Mouse (Mus musculus): ENCODE results near the gene Lrrfip2. TPM values are rescaled to one million over a fixed set of nuclear protein-coding genes. Genes with fewer than 3 reads are reported as not detected.

The Lrrfip2 gene
- total RNA-seq, 2 experiments from 2014 or later = 60.2 to 63.7 TPM

DNA sequence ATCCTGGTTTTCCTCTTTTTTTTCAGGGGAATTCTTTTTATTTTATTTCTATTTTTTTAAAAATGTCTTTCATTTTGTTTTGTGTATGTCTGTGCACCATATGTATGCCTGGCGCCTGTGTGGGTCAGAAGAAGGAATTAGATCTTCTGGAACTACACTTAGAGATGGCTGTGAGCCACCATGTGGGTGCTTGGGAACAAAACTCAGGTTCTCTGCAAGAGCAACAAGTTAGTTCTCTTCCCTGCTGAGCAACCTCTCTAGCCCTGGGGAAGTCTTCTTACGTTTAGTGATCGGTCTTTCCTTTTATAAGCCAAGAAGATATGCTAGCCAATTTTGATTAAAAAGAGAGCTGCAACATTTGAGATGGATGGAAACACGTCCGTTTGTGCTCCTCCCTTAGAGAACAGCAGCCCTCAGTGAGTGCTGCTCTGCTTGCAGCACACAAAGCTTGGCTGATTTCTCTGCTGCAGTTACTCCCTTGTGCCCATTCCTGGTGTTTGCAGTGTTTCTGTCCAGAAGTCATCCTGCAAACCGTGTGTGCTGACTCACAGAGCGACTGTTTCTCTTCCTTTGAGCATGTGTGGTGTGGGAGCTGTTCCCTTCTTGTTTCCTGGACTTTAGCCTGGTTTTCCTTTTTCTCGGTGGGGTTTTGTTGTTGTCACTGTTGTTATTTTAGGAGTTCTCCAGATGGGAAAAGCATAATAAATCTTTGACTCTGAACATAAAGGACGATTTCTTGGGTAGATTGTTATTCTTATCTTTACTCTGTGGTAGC is 87.4 kb downstream of the Lrrfip2 start:
- intact Hi-C loops (cut with DNase I; ENCODE audit: low total_unique reads) = no loop called here
- peak; percentile 9 for DNase-seq

DNA sequence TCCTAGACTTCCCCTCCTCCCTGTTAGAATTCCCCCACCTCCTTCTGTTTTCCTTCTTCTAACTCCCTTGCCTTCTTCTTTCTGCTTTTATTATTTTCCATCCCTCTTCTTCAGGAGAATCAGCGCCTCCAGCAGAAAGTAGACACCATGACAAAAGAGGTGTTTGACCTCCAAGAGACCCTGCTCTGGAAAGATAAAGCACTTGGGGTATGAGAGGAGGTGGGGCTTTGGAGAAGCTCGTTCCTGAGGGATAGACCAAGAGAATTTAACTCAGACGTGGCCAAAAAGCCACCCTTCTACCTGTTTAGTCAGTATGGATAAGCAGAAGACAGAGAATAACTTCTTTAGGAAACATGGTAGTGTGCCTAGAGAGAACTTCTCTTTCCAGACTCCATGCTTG is 90.3 kb downstream of the Lrrfip2 start:
- no peak for DNase-seq
- intact Hi-C loops (cut with DNase I; ENCODE audit: low total_unique reads) = no loop called here

DNA sequence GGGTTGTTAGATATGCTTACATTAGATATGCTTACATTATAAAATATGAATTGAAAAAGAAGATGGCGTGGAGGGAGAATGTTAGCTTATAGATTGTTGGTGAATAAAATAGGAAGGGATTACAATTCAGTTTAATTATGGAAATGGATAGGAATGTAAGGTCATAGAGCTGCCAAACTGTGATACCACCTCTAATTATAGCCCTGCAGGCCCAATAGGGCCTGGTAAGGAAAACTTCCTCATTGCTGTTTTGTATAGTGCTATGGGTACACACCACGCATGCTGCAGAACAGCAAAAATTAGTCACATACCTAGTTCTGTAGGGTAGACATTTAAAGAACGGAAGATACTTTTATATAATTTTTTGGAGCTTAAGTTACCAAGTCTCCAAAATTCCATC is 90.8 kb downstream of the Lrrfip2 start:
- no peak for DNase-seq
- intact Hi-C loops (cut with DNase I; ENCODE audit: low total_unique reads) = no loop called here

DNA sequence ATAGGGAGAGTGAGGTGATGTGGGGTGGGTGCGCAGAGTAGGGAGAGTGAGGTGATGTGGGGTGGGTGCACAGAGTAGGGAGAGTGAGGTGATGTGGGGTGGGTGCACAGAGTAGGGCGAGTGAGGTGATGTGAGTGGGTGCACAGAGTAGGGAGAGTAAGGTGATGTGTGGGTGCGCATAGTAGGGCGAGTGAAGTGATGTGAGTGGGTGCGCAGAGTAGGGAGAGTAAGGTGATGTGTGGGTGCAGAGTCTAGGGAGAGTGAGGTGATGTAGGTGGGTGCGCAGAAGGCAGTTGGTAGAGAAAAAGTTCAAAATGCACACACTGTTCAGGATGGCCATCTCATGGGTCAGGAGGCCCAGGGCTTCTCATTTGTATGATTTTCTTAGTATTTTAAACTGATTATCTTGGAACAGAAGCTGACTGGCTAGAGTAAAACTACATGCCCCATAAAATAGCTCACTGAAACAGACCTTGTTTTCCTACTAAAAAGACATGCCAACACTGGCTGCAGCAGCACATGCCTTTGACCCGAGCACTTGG is 91.8 kb downstream of the Lrrfip2 start:
- intact Hi-C loops (cut with DNase I; ENCODE audit: low total_unique reads) = no loop called here
- DNase-seq = no peak

DNA sequence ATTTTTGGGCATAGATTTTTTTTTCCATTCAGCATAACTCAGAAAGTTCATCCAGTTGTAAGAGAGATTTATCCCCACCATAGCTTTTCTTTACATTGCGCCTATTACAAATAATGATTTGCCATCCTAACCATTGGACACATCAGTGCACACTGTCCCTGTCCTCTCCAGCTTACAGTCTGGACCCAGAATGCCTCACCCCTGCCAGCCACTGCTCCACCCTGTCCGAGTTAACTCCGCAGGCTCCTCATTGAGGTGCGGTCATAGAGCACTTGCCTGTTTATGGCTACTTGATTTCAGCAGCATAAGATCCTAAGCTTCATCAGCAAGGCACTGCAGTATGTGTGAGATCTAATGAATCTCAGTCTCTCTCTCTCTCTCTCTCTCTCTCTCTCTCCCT is 93.0 kb downstream of the Lrrfip2 start:
- intact Hi-C loops (cut with DNase I; ENCODE audit: low total_unique reads) = no loop called here

DNA sequence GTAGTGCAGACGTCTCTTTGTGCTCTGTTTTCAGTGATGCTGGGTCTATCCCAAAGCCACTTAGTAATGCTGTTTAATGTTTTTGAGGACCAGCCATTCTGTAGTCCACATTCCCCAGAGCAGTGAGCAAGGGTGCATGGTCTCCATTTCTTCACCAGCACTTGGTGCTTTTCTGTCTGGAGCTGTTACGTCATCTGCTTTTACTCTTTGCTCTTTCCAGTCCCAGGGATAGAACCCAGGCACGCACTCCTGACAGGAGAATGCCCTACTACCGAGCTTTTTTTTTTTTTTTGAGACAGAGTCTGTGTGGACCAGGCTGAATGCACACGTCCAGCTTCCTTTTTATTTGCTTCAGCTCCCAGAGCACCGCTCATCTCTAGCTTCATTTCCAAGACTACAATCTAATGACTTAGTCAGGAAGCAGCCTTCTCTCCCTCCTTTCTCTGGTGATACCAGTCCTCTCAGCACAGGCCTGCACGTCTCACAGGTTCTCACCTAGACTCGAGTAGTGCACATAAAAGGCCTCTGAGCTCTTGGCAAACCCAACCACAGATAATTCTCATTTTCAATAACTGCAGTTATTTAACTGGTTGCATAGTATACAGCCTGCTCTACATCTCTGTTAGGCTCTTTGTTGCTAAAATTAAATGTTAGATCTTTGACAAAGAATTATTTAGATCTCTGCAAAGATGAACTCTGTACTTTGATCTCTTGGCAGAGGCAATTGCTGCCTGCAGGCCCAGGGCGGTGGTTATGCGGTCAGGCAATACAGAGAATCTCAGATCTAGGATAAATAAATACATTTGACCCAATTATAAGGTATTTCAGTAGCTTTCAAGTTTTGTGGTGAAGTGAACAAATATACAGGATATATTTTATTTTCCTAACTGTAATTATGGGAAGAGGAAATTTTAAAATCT is 94.0 kb downstream of the Lrrfip2 start:
- intact Hi-C loops (cut with DNase I; ENCODE audit: low total_unique reads) = no loop called here
- DNase-seq = no peak

More for the DNA sequence above, 93.0 kb downstream of the Lrrfip2 start:
- DNase-seq = no peak

DNA sequence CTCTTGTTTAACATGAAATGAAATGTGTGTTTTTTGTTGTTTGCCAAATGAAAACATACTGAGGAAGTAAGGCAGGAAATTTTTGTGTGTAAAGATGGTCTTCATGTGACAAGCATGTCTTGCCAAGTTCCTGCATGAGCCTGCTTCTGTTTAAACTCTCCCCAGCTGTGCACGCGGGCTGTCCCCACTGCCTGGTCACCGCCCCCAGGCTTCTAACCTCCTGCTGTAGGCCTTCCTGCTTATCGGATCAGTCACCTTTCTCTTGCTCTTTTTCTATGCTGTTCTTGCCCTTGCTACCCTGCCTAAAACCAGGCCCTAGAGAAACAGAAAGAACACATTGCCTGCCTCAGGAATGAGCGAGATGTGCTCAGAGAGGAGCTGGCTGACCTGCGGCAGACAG is 96.1 kb downstream of the Lrrfip2 start:
- peak; percentile 14 for DNase-seq
- intact Hi-C loops (cut with DNase I; ENCODE audit: low total_unique reads) = no loop called here

DNA sequence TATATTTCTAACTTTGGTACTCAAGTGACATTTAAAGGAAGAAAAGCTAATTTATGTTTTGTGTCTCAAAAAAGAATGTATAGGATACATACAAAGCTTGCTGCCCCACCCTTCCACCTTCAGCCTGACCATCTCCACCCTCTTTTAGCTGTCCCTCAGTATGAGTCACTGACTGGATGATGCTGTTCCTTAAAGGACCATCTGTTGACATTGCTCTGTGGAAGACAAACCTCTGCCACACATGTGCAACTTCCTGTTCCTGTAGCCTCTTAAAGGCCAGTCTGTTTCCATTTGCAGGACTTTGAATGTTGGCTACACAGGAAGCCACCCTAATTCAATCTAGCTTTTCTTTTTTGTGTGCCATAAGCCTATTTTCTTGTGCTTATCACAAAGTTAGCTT is 99.0 kb downstream of the Lrrfip2 start:
- no peak for DNase-seq
- intact Hi-C loops (cut with DNase I; ENCODE audit: low total_unique reads) = no loop called here

DNA sequence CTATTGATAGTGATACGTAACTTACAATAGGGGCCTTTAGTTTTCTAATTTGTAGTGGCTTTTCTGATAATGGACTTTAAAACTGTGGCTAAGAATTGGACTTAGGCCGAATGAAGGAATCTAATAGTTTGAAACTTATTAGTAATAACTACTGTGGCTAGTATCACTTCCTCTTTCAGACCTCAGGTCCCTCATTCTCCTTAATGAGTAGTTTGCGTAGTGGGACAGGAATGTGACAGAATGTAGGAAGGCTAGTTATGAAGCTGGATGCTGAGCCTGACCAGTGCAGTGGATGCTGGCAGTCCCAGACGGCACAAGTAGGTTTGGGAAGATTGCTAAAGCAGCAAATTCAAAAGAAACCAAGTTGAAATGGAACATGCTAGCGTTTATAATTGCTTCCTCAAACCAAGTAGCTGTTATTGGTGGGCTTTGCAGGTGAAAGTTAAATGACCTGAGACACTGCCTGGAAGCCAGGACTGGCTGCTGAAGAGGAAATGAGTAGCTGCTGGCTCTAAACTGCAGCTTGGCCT is 103.2 kb downstream of the Lrrfip2 start:
- intact Hi-C loops (cut with DNase I; ENCODE audit: low total_unique reads) = no loop called here
- DNase-seq = no peak

DNA sequence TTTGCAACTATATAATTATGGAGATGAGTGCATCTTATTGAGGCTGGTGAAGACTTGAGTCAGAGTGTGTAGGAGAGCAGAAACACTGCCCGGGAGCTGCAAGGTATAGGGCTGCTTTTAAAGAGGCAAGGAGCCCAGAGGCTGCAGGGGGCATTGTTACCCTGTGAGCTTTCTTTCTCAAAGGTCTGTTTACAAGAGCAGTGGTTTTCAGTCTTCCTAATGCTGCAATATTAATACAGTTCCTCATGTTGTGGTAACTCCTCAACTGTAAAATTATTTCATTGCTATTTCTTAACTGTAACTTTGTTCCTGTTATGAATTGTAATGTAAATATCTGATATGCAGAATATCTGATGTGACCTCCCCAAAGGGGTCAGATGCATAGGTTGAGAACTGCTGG is 104.2 kb downstream of the Lrrfip2 start:
- DNase-seq = no peak
- intact Hi-C loops (cut with DNase I; ENCODE audit: low total_unique reads) = no loop called here

DNA sequence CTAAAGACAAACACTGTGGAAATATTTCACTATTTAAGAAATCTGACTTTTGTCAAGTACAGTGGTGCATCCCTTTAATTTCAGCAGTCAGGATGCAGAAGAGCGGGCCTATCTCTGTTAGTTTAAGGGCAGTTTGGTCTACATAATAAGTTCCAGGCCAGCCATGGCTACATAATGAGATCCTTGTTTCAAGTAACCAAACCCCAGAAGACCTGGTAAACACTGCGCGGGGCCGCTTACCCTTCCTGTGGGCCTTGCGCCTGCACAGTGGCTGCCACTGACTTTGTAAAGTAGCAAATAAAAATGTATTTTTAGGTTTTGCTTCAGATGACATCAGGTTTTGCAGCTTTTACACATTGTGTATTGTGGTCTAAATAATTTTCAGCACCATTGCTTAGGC is 106.0 kb downstream of the Lrrfip2 start:
- no peak for DNase-seq
- intact Hi-C loops (cut with DNase I; ENCODE audit: low total_unique reads) = no loop called here

DNA sequence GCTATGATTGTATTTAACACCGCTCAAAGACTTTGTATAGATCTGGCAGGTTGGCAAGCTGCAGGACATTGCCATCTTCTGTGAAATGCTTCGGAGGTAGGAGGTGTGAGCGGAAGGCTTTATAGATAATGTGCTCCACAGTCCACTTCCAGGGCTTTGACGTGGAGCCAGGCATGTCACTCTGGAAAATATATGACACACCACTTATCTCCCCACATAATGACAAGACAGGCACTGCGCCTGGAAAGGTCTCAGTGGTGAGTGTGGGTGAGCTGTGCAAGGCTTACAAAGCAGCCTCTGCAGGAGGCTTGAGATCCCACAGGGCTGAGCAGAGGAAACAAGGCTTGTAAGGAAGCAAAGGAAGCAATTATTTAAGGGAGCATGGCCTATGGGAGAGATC is 111.1 kb downstream of the Lrrfip2 start:
- no peak for DNase-seq
- intact Hi-C loops (cut with DNase I; ENCODE audit: low total_unique reads) = no loop called here

DNA sequence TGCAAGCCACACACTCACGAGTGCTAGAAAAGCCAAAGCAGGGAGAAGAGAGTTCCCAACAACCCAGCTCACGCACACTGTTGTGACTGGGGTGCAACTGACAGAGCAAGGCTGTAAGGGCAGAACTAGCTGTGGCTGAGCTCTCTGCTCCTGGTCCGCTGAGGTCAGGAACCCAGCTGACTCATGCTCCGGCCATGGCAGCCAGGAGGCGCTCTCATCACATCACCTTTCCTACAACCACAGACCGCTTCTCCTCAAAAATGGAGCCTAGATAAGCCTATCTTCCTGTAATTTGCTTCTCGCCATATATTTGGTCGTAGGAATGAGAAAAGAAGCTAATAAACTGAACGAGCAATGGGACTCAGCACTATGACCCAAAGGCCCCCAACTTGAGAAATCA is 117.3 kb downstream of the Lrrfip2 start:
- intact Hi-C loops (cut with DNase I; ENCODE audit: low total_unique reads) = no loop called here
- no peak for DNase-seq

DNA sequence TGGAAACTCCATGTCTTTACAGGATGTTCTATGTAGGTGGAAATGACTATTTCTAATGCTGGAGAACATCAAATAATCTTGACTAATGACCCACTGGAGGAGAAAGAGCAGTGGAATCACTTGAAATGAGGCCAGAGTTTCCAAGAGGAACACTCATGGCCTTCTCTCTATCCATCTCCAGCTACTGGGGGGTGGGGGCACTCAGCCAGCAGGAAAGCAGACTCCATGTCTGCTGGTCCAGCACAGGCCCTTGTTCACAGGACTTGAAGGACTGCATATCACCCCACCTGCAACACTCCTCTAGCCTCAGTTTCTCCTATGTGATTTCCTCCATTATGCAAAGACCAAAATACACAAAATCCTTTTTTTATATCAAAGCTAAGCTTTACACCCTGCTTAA is 120.3 kb downstream of the Lrrfip2 start:
- DNase-seq = no peak
- intact Hi-C loops (cut with DNase I; ENCODE audit: low total_unique reads) = no loop called here

DNA sequence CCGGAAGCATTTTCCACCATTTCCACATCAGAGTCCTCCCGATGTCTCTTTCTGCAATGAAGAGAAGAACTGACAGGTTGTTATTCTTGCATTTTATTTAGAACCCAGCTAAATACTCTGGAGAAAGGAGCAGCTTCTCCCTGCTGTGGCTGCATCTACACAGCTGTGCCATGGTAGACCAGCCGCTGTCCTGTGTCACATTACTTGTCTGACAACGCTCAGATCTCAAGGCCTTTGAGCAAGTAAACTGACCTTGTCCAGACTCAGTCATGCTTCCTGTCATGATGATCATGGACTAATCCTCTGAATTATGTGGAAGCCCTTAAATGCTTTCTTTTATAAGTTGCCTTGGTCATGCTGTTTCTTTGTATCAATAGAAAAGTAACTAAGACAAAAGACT is 122.4 kb downstream of the Lrrfip2 start:
- no peak for DNase-seq
- intact Hi-C loops (cut with DNase I; ENCODE audit: low total_unique reads) = no loop called here

DNA sequence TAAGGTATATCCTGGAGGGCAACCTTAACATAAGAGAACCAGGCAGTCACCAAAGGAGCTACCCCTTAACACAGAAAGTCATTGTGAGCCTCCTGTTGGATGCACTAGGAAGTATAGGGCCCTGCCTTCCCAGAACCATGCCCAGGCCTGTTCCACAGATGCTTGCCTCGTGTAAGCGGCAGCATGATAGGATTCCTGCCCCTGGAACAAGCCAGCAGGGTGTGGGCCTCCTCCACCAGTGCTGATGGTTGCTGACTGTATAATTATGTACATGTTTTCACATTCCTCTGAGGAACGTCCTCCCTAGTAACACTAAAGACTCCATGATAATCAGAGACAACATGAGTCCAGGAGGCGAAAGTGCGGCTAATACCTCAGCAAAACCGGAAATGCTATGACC is 126.0 kb downstream of the Lrrfip2 start:
- DNase-seq = no peak
- intact Hi-C loops (cut with DNase I; ENCODE audit: low total_unique reads) = no loop called here

DNA sequence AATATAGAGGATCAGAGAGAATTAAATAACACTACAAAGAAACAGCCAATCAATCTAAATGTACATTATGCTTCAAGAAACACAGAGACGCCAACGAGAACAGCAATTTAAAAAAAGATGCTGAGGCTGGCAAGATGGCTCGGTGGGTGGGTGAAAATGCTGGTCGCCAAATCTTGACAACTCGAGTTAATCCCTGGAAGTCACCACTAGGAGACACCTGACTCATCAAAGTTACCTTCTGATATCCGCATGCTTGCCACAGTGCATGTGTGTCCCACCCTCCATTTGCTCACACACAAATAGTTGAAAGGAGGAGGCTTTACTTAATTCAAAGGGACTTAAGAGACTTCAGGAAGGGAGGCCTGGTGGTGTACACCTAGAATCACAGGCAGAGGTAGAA is 128.2 kb downstream of the Lrrfip2 start:
- no peak for DNase-seq
- intact Hi-C loops (cut with DNase I; ENCODE audit: low total_unique reads) = no loop called here

DNA sequence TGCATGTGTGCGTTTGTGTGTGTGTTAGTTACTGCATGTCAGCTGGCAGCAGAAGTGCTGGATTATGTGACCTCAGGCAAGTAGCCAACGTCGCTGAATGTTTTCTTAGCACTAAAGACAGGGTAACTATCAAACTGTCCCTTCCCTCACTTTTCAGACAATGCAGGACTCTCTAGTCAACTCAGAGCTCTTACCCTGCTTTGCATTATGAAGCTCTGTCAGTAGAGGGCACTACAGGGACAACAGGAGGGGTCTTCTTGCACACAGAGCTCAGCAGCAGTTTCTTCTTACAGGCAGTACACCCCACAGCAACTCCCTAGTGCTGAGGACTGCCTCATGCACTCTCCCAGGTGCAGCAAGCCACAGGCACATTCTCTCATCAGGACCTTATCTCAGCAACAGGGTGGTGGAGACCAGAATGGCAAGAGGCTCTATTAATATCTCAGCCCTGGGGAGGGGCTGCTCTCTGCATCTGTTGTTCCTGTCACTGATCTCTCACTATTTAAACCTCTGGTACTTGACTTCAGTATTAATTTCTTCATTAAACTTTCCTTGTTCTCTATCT is 130.4 kb downstream of the Lrrfip2 start:
- DNase-seq = no peak
- intact Hi-C loops (cut with DNase I; ENCODE audit: low total_unique reads) = no loop called here

DNA sequence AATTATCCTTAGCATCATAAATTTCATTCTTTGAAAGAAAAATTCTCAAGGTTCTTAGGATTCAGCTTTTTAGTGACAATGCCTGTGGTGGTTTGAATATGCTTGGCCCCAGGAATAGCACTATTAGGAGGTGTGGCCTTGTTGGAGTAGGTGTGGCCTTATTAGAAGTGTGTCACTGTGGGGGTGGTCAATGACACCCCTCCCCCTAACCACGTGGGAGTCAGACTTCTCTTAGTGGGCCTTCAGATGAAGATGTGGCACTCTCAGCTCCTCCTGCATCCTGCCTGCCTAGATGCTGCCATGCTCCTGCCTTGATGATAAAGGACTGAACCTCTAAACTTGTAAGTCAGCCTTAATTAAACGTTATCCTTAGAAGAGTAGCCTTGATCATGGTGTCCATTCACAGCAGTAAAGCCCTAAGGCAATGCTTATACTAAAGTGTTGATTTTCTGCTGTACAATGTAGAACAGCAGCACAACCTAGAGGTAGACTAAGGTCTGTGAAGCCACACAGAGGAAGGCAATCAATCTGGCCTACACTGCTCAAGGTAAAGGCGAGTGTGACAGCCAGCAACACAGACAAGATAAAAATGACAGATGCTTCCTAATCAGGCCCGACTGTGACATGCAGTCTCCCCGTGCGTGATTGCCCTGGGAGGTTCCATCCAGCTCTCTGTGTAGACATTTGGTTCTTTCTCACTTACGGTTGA is 134.9 kb downstream of the Lrrfip2 start:
- no peak for DNase-seq
- intact Hi-C loops (cut with DNase I; ENCODE audit: low total_unique reads) = no loop called here
